Mouse (Mus musculus) CD4-positive, CD25-positive, alpha-beta regulatory T cell, adult 9 weeks (primary cell): ENCODE measurements around the gene Gm20388. TPM values are rescaled to one million over a fixed set of nuclear protein-coding genes. Genes with fewer than 3 reads are reported as not detected.

Source experiments
- polyA plus RNA-seq: library from polyadenylated mRNA; unstranded; fragments of 100-300 nt; shearing (Covaris generic); gene quantifications from one replicate; pipeline ENCODE4 v1.2.1, GENCODE M21; 2017

The Gm20388 gene
- polyA plus RNA-seq, result 10.1 TPM

GRCm38 (mm10) chr8:119910547-119911257, at the start of gene Gm20388:
Gene Gm20388, plus strand, starts transcription at chr8:119910841.

GRCm38 (mm10) chr8:119861706-119862389, 48.8 kb upstream of the Gm20388 start, which contains the start of gene Klhl36:
Gene Klhl36, plus strand, starts transcription at chr8:119862266.

GRCm38 (mm10) chr8:119909944-119910546, 596 bp upstream of the Gm20388 start, which contains the start of gene Usp10:
Gene Usp10, plus strand, starts transcription at chr8:119910360.

GRCm38 (mm10) chr8:119992249-119992648, 81.6 kb downstream of the Gm20388 start, which contains the start of gene Crispld2:
Gene Crispld2, plus strand, starts transcription at chr8:119992438.

GRCm38 (mm10) chr8:120101068-120101972, 190.7 kb downstream of the Gm20388 start, which contains the start of gene Zdhhc7:
Gene Zdhhc7, minus strand, starts transcription at chr8:120101482.

GRCm38 (mm10) chr8:120113758-120114255, 203.2 kb downstream of the Gm20388 start, which contains the start of gene 6430548M08Rik:
Gene 6430548M08Rik, plus strand, starts transcription at chr8:120114152.

GRCm38 (mm10) chr8:120177318-120178123, 266.9 kb downstream of the Gm20388 start, which contains the start of gene Fam92b:
Gene Fam92b, minus strand, starts transcription at chr8:120177466.

GRCm38 (mm10) chr8:120227891-120228591, 317.4 kb downstream of the Gm20388 start, which contains the start of gene Gse1:
Gene Gse1, plus strand, starts transcription at chr8:120228456.

GRCm38 (mm10) chr8:120588908-120589771, 678.5 kb downstream of the Gm20388 start, which contains the start of gene Gins2:
Gene Gins2, minus strand, starts transcription at chr8:120589304.

GRCm38 (mm10) chr8:120647532-120647931, 736.9 kb downstream of the Gm20388 start, which contains the start of gene 1190005I06Rik:
Gene 1190005I06Rik, minus strand, starts transcription at chr8:120647632.

GRCm38 (mm10) chr8:120667561-120668373, 757.1 kb downstream of the Gm20388 start, which contains the start of the genes Gm27021 and Cox4i1:
Gene Gm27021, minus strand, starts transcription at chr8:120668079.
Gene Cox4i1, plus strand, starts transcription at chr8:120668222.

GRCm38 (mm10) chr8:120668374-120668905, 757.8 kb downstream of the Gm20388 start, which contains the start of gene Emc8:
Gene Emc8, minus strand, starts transcription at chr8:120668573.

GRCm38 (mm10) chr8:120735770-120736481, 825.3 kb downstream of the Gm20388 start, which contains the start of gene Irf8:
Gene Irf8, plus strand, starts transcription at chr8:120736358.

GRCm38 (mm10) chr8:121084210-121084951, 1173.7 kb downstream of the Gm20388 start, which contains the start of gene Foxf1:
Gene Foxf1, plus strand, starts transcription at chr8:121084386.

GRCm38 (mm10) chr8:121107668-121108656, 1197.3 kb downstream of the Gm20388 start, which contains the start of gene Mthfsd:
Gene Mthfsd, minus strand, starts transcription at chr8:121108392.

